Mouse (Mus musculus) intestine, embryonic 15.5 days (tissue): ENCODE measurements around the gene Slu7. TPM values are rescaled to one million over a fixed set of nuclear protein-coding genes. Genes with fewer than 3 reads are reported as not detected.

Experiments
- polyA plus RNA-seq: library from polyadenylated mRNA; unstranded; fragments of >200 nt; fragmentation: Nextera tagmentation; extraction: Ambion mirVana; gene quantifications from 2 replicates; pipeline ENCODE4 v1.2.1, GENCODE M21; 2015

Slu7 gene
- polyA plus RNA-seq, 1 experiment from 2014 or later, result 48.0 TPM

Other genes starting within 250 kb of the Slu7 start
- gene Pttg1, start 7.5 kb upstream of the Slu7 start, polyA plus RNA-seq, result 64.5 and 68.6 TPM in 2 replicates
- gene C1qtnf2, start 40.5 kb downstream of the Slu7 start, polyA plus RNA-seq, result 6.3 and 6.6 TPM in 2 replicates
- gene Ccnjl, start 95.0 kb downstream of the Slu7 start, polyA plus RNA-seq, result 15.9 and 16.6 TPM in 2 replicates
- gene 4933415A04Rik, start 153.3 kb downstream of the Slu7 start, polyA plus RNA-seq, result 4.4 and 5.4 TPM in 2 replicates
- 1.2 TPM in 2 replicates for gene Fabp6, start 167.8 kb downstream of the Slu7 start, polyA plus RNA-seq
- 20.2 and 22.0 TPM in 2 replicates for gene Pwwp2a, start 248.3 kb downstream of the Slu7 start, polyA plus RNA-seq